ENCODE assay signal across 31 mouse cellular contexts in genomic region chr5:121501424-121501996, GRCm38 (mm10). TPM values are rescaled to one million over a fixed set of nuclear protein-coding genes. Genes with fewer than 3 reads are reported as not detected.
DNase-seq lines count a peak whose midpoint lies in the region; ATAC-seq and TF ChIP-seq lines count a peak whose summit lies in the region.
"Not testable (repeated sequence)": the region's sequence is repeated elsewhere in the genome, so short reads cannot be mapped to it uniquely, and the experiment has no call there.
"Had no signal": no experiment of that assay in that cellular context is flagged by ENCODE, and none has a peak within 500 bp of the region (broad histone marks: within the 10 kb centered on the region; RNA-seq: fewer than 3 reads in every experiment).

No protein-coding gene starts in this region.

- H3K36me3 ChIP-seq in MEL (ENCODE audit: control insufficient read depth in 1 of 2, insufficient read depth in 2 of 2, low read length in 2 of 2); liver, embryonic 14.5 days (replicated peaks; ENCODE audit: control insufficient read depth, insufficient read depth, low read depth); macrophage (ENCODE audit: inconsistent target); thymus, adult 2 months (ENCODE audit: control insufficient read depth, insufficient read depth, low read length): not testable (repeated sequence)

- H3K9ac ChIP-seq in MEL (ENCODE audit: control insufficient read depth, low read depth, low read length, poor library complexity, severe bottlenecking), result peak overlapping the region; percentile 64
- not testable (repeated sequence) for H3K9ac ChIP-seq in liver, embryonic 14.5 days (replicated peaks)

- TF ChIP-seq EP300 in MEL (IDR thresholded peaks at IDR 0.05; ENCODE audit: low read depth in 1 of 2, low read length in 2 of 2); liver, embryonic 14.5 days (IDR thresholded peaks at IDR 0.05; ENCODE audit: low read depth): not testable (repeated sequence)

- TF ChIP-seq CTCF in MEL (IDR thresholded peaks at IDR 0.05 in 2 of 3, conservative IDR thresholded peaks at IDR 0.05 in 1 of 3; ENCODE audit: control insufficient read depth in 1 of 3, insufficient read depth in 1 of 3, low read depth in 2 of 3, low read length in 3 of 3, poor library complexity in 1 of 3, severe bottlenecking in 1 of 3); liver, embryonic 14.5 days (IDR thresholded peaks at IDR 0.05; ENCODE audit: low read depth); thymus, adult 2 months (IDR thresholded peaks at IDR 0.05; ENCODE audit: borderline replicate concordance, control insufficient read depth, extremely low read depth, insufficient read depth, low read length, poor library complexity): not testable (repeated sequence)

- not testable (repeated sequence) for H3K27me3 ChIP-seq in MEL (ENCODE audit: control insufficient read depth in 1 of 2, insufficient read depth in 2 of 2, low read length in 2 of 2); liver, embryonic 14.5 days (ENCODE audit: control insufficient read depth, insufficient read depth, low read length); thymus, adult 2 months (ENCODE audit: control insufficient read depth, insufficient read depth, low read length)

- peaks cover 0 to 15% of the 10 kb centered on the region in 2 experiments; a peak in 2 of 4 replicates for H3K4me1 ChIP-seq in MEL (ENCODE audit: control insufficient read depth in 1 of 2, insufficient read depth in 2 of 2, low read length in 2 of 2)
- H3K4me1 ChIP-seq in liver, embryonic 14.5 days (replicated peaks; ENCODE audit: control insufficient read depth in 2 of 2, insufficient read depth in 2 of 2, low read length in 1 of 2); thymus, adult 2 months (replicated peaks; ENCODE audit: control insufficient read depth, insufficient read depth, low read length): not testable (repeated sequence)

- H3K4me2 ChIP-seq in liver, embryonic 14.5 days (ENCODE audit: low read depth), result peak overlapping the region; percentile 47

- not testable (repeated sequence) for H3K9me3 ChIP-seq in MEL (replicated peaks; ENCODE audit: insufficient read depth, low read length); liver, embryonic 14.5 days (ENCODE audit: control insufficient read depth, low read length)

- DNase-seq in MEL (ENCODE audit: low read depth, low spot score) (peak; percentile 60), liver (peak; percentile 24)
- not testable (repeated sequence) for DNase-seq in liver, embryonic 14.5 days (ENCODE audit: low read depth in 3 of 3, low spot score in 3 of 3)
- peak; percentile 2 for DNase-seq in thymus, adult 2 months

- WGBS in liver, embryonic 14.5 days (ENCODE audit: insufficient replicate concordance), result 19% methylated on average over 9 of the region's 17 CpGs
- 11% methylated on average over 6 of the region's 17 CpGs for whole genome bisulfite sequencing in macrophage (ENCODE audit: missing documents)
- 12% methylated on average over 10 of the region's 17 CpGs for whole genome bisulfite sequencing in thymus, adult 2 months

- 0 out of 4 replicates have a peak, but pooled peaks have one; percentile 27 to 35 for TF ChIP-seq POLR2A in MEL (IDR thresholded peaks at IDR 0.05; ENCODE audit: control insufficient read depth in 1 of 2, insufficient read depth in 1 of 2, low read depth in 1 of 2, low read length in 2 of 2, poor library complexity in 1 of 2)
- TF ChIP-seq POLR2A in thymus, adult 2 months (IDR thresholded peaks at IDR 0.05; ENCODE audit: control insufficient read depth, extremely low read depth, insufficient read depth, low read length, poor library complexity), result not testable (repeated sequence)

- H3K4me3 ChIP-seq in MEL (ENCODE audit: control insufficient read depth in 1 of 2, insufficient read depth in 1 of 2, low read depth in 2 of 2, low read length in 2 of 2), result peak overlapping the region; percentile 57 to 65
- H3K4me3 ChIP-seq in liver, embryonic 14.5 days (ENCODE audit: insufficient read depth in 1 of 2, low read depth in 2 of 2, low read length in 2 of 2), result 0 out of 4 replicates have a peak overlapping the region, but pooled peaks of 1 of the 2 experiments have one; percentile 10
- H3K4me3 ChIP-seq in macrophage (ENCODE audit: inconsistent target), result peak overlapping the region; percentile 13; the same call in 1 of the 2 replicates
- H3K4me3 ChIP-seq in thymus, adult 2 months (ENCODE audit: control insufficient read depth, insufficient read depth, low read length), result not testable (repeated sequence)

- H3K27ac ChIP-seq in MEL (ENCODE audit: control insufficient read depth, low read depth, low read length); liver, embryonic 14.5 days; thymus, adult 2 months (ENCODE audit: control insufficient read depth, insufficient read depth, low read length): not testable (repeated sequence)
- H3K27ac ChIP-seq in macrophage, result 0 out of 2 replicates have a peak overlapping the region, but pooled peaks have one; percentile 13

- not testable (repeated sequence) for TF ChIP-seq RAD21 in MEL (IDR thresholded peaks at IDR 0.05; ENCODE audit: low read depth, low read length)

- ATAC-seq in erythroblast, adult 5-6 weeks (replicated peaks; ENCODE audit: low FRiP score, poor library complexity, severe bottlenecking), result peak; percentile 7; the same call in 1 of the 2 replicates
- not testable (repeated sequence) for ATAC-seq in liver, embryonic 14.5 days (ENCODE audit: insufficient read depth)
- peak; percentile 93 for ATAC-seq in monocyte, adult 5-6 weeks (replicated peaks; ENCODE audit: insufficient number of reproducible peaks, low FRiP score, low TSS enrichment, poor library complexity, severe bottlenecking)

- not testable (repeated sequence) for H3K79me2 ChIP-seq in MEL (ENCODE audit: control insufficient read depth, insufficient read depth, low read length, poor library complexity); macrophage (ENCODE audit: inconsistent target)

RNA-seq across cellular contexts. Expression of gene Adam1b, which starts 1.7 kb away (rescaled TPM):
- not detected in 2 replicates for total RNA-seq in MEL (2012; rRNA removed)
- polyA plus RNA-seq in MEL (2012; ENCODE audit: insufficient read depth in 1 of 2, insufficient read length in 2 of 2, low read depth in 1 of 2, low replicate concordance in 2 of 2, missing spikeins in 1 of 2) (under 1 TPM in 1 of 2 experiments, not detected in 1; 0.06 TPM), macrophage (2018) (not detected in 3 replicates)
- total RNA-seq in erythroblast, adult 5-6 weeks (2015; ENCODE audit: low replicate concordance), result not detected in 2 replicates
- total RNA-seq in erythroblast, adult 5-6 weeks (2017; ENCODE audit: low replicate concordance), result not detected in 2 replicates
- not detected in 2 replicates for polyA plus RNA-seq in liver, embryonic 14.5 days (2012; rRNA removed)
- polyA plus RNA-seq in liver, embryonic 14.5 days (2014; fragmentation: Nextera tagmentation; extraction: Ambion mirVana), result not detected in 2 replicates
- not detected for total RNA-seq in macrophage (2018; cell fraction: chromatin; rRNA removed)
- not detected for total RNA-seq in macrophage (2018; cell fraction: cytosol; rRNA removed)
- total RNA-seq in macrophage (2018; cell fraction: nucleus; rRNA removed), result not detected
- total RNA-seq in monocyte, adult 5-6 weeks (2017), result 0.57 TPM in 1 of 3 replicates, not detected in the others
- polyA plus RNA-seq in thymus, adult 2 months (2012; rRNA removed), result not detected in 2 replicates
- total RNA-seq: adrenal gland, postnatal 4 days; gastrocnemius, adult 18-20 months; gastrocnemius, postnatal 36 days; heart, adult 2 months; heart, postnatal 4 days; left cerebral cortex, postnatal 10 days; midbrain, postnatal 0 days had no signal
- polyA plus RNA-seq: embryonic facial prominence, embryonic 12.5 days; forebrain, embryonic 10.5 days; forebrain, embryonic 15.5 days; hindbrain, embryonic 14.5 days; limb, embryonic 10.5 days; midbrain, embryonic 12.5 days; midbrain, postnatal 0 days; neural tube, embryonic 14.5 days; small intestine, adult 2 months; urinary bladder, adult 2 months had no signal

RNA-seq across cellular contexts. Expression of gene Adam1a, which starts 43.8 kb away (rescaled TPM):
- 0.92 and 1.9 TPM in 2 replicates for total RNA-seq in MEL (2012; rRNA removed)
- polyA plus RNA-seq in MEL (2012; ENCODE audit: insufficient read depth in 1 of 2, insufficient read length in 2 of 2, low read depth in 1 of 2, low replicate concordance in 2 of 2, missing spikeins in 1 of 2) (1 to 10 TPM in 1 of 2 experiments, not detected in 1; 1.0 TPM), macrophage (2018) (0.40 to 1.5 TPM (median 0.95 TPM) in 3 replicates)
- total RNA-seq in erythroblast, adult 5-6 weeks (2015; ENCODE audit: low replicate concordance), result 0.38 and 1.3 TPM in 2 replicates
- total RNA-seq in erythroblast, adult 5-6 weeks (2017; ENCODE audit: low replicate concordance), result 0.85 and 1.4 TPM in 2 replicates
- polyA plus RNA-seq in liver, embryonic 14.5 days (2012; rRNA removed), result 1.5 and 1.6 TPM in 2 replicates
- polyA plus RNA-seq in liver, embryonic 14.5 days (2014; fragmentation: Nextera tagmentation; extraction: Ambion mirVana), result 0.20 and 0.28 TPM in 2 replicates
- 10 to 100 TPM in 24 of 26 experiments, 1 to 10 TPM in 2; 7.8 to 42.6 (median 23.9) TPM for total RNA-seq in macrophage (2018; cell fraction: chromatin; rRNA removed)
- 1 to 10 TPM in 4 of 26 experiments, under 1 TPM in 22; 0.09 to 1.9 (median 0.30) TPM for total RNA-seq in macrophage (2018; cell fraction: cytosol; rRNA removed)
- total RNA-seq in macrophage (2018; cell fraction: nucleus; rRNA removed), result 10 to 100 TPM in 17 of 26 experiments, 1 to 10 TPM in 9; 6.1 to 29.4 (median 13.1) TPM
- 4.0 to 6.5 TPM (median 4.4 TPM) in 3 replicates for total RNA-seq in monocyte, adult 5-6 weeks (2017)
- 4.0 and 6.8 TPM in 2 replicates for polyA plus RNA-seq in thymus, adult 2 months (2012; rRNA removed)

RNA-seq across cellular contexts. Expression of gene Gm42878, which starts 43.8 kb away (rescaled TPM):
- 0.20 TPM in 1 of 2 replicates, not detected in the other for total RNA-seq in MEL (2012; rRNA removed)
- not detected for polyA plus RNA-seq in MEL (2012; ENCODE audit: insufficient read depth in 1 of 2, insufficient read length in 2 of 2, low read depth in 1 of 2, low replicate concordance in 2 of 2, missing spikeins in 1 of 2)
- total RNA-seq in erythroblast, adult 5-6 weeks (2015; ENCODE audit: low replicate concordance), result not detected in 2 replicates
- 0.60 TPM in 1 of 2 replicates, not detected in the other for total RNA-seq in erythroblast, adult 5-6 weeks (2017; ENCODE audit: low replicate concordance)
- 0.07 TPM in 1 of 2 replicates, not detected in the other for polyA plus RNA-seq in liver, embryonic 14.5 days (2012; rRNA removed)
- polyA plus RNA-seq in liver, embryonic 14.5 days (2014; fragmentation: Nextera tagmentation; extraction: Ambion mirVana), result not detected in 2 replicates
- 1 to 10 TPM in 12 of 26 experiments, not detected in 14; 1.2 to 5.3 (median 1.9) TPM for total RNA-seq in macrophage (2018; cell fraction: chromatin; rRNA removed)
- total RNA-seq in macrophage (2018; cell fraction: cytosol; rRNA removed), result under 1 TPM in 14 of 26 experiments, not detected in 12; 0.07 to 0.77 (median 0.18) TPM
- total RNA-seq in macrophage (2018; cell fraction: nucleus; rRNA removed), result 1 to 10 TPM in 4 of 26 experiments, under 1 TPM in 3, not detected in 19; 0.83 to 2.1 (median 1.0) TPM
- polyA plus RNA-seq in macrophage (2018), result 0.11 to 0.26 TPM in 2 of 3 replicates, not detected in the other
- not detected in 3 replicates for total RNA-seq in monocyte, adult 5-6 weeks (2017)
- not detected in 2 replicates for polyA plus RNA-seq in thymus, adult 2 months (2012; rRNA removed)
- total RNA-seq: adrenal gland, adult 8-10 months; adrenal gland, postnatal 4 days; gastrocnemius, adult 18-20 months; gastrocnemius, postnatal 36 days; heart, postnatal 4 days; left cerebral cortex, postnatal 10 days; midbrain, postnatal 0 days had no signal
- polyA plus RNA-seq: forebrain, embryonic 10.5 days; forebrain, embryonic 15.5 days; heart, embryonic 12.5 days; heart, postnatal 0 days; hindbrain, embryonic 14.5 days; inflammation-experienced regulatory T-cells, adult 6 months; kidney, embryonic 14.5 days; limb, embryonic 10.5 days; limb, embryonic 15.5 days; lung, embryonic 16.5 days; midbrain, embryonic 12.5 days; midbrain, postnatal 0 days; neural tube, embryonic 14.5 days; small intestine, adult 2 months; stomach, embryonic 15.5 days had no signal

RNA-seq across cellular contexts. Expression of gene Mapkapk5, which starts 44.2 kb away (rescaled TPM):
- 49.6 and 66.3 TPM in 2 replicates for total RNA-seq in MEL (2012; rRNA removed)
- polyA plus RNA-seq in MEL (2012; ENCODE audit: insufficient read depth in 1 of 2, insufficient read length in 2 of 2, low read depth in 1 of 2, low replicate concordance in 2 of 2, missing spikeins in 1 of 2), result 10 to 100 TPM in 1 of 2 experiments, not detected in 1; 74.8 TPM
- 51.0 and 70.3 TPM in 2 replicates for total RNA-seq in erythroblast, adult 5-6 weeks (2015; ENCODE audit: low replicate concordance)
- 36.1 and 43.6 TPM in 2 replicates for total RNA-seq in erythroblast, adult 5-6 weeks (2017; ENCODE audit: low replicate concordance)
- polyA plus RNA-seq in liver, embryonic 14.5 days (2012; rRNA removed), result 27.2 and 43.4 TPM in 2 replicates
- polyA plus RNA-seq in liver, embryonic 14.5 days (2014; fragmentation: Nextera tagmentation; extraction: Ambion mirVana), result 22.8 and 31.4 TPM in 2 replicates
- total RNA-seq in macrophage (2018; cell fraction: chromatin; rRNA removed), result 100 to 1,000 TPM in 21 of 26 experiments, 10 to 100 TPM in 5; 56.6 to 217 (median 135) TPM
- 10 to 100 TPM; 47.7 to 81.1 (median 59.5) TPM for total RNA-seq in macrophage (2018; cell fraction: cytosol; rRNA removed)
- 10 to 100 TPM; 38.5 to 94.3 (median 69.0) TPM for total RNA-seq in macrophage (2018; cell fraction: nucleus; rRNA removed)
- 51.6 to 103 TPM (median 67.2 TPM) in 3 replicates for polyA plus RNA-seq in macrophage (2018)
- total RNA-seq in monocyte, adult 5-6 weeks (2017), result 129 to 201 TPM (median 159 TPM) in 3 replicates
- polyA plus RNA-seq in thymus, adult 2 months (2012; rRNA removed), result 38.7 and 49.3 TPM in 2 replicates

RNA-seq across cellular contexts. Expression of gene Erp29, which starts 49.2 kb away (rescaled TPM):
- total RNA-seq in MEL (2012; rRNA removed), result 159 and 167 TPM in 2 replicates
- polyA plus RNA-seq in MEL (2012; ENCODE audit: insufficient read depth in 1 of 2, insufficient read length in 2 of 2, low read depth in 1 of 2, low replicate concordance in 2 of 2, missing spikeins in 1 of 2) (100 to 1,000 TPM in 1 of 2 experiments, not detected in 1; 244 TPM), macrophage (2018) (327 to 388 TPM (median 342 TPM) in 3 replicates)
- total RNA-seq in erythroblast, adult 5-6 weeks (2015; ENCODE audit: low replicate concordance), result 37.8 and 44.6 TPM in 2 replicates
- total RNA-seq in erythroblast, adult 5-6 weeks (2017; ENCODE audit: low replicate concordance), result 76.1 and 121 TPM in 2 replicates
- polyA plus RNA-seq in liver, embryonic 14.5 days (2012; rRNA removed), result 26.4 and 63.7 TPM in 2 replicates
- 74.9 and 82.1 TPM in 2 replicates for polyA plus RNA-seq in liver, embryonic 14.5 days (2014; fragmentation: Nextera tagmentation; extraction: Ambion mirVana)
- total RNA-seq in macrophage (2018; cell fraction: chromatin; rRNA removed), result 100 to 1,000 TPM in 3 of 26 experiments, 10 to 100 TPM in 21, 1 to 10 TPM in 2; 9.4 to 168 (median 42.3) TPM
- 100 to 1,000 TPM; 237 to 408 (median 331) TPM for total RNA-seq in macrophage (2018; cell fraction: cytosol; rRNA removed)
- total RNA-seq in macrophage (2018; cell fraction: nucleus; rRNA removed), result 100 to 1,000 TPM in 24 of 26 experiments, 10 to 100 TPM in 2; 61.1 to 379 (median 212) TPM
- 290 to 464 TPM (median 461 TPM) in 3 replicates for total RNA-seq in monocyte, adult 5-6 weeks (2017)
- 45.1 and 52.7 TPM in 2 replicates for polyA plus RNA-seq in thymus, adult 2 months (2012; rRNA removed)
